Mouse (Mus musculus): ENCODE results near the gene Lnx1.

DNA sequence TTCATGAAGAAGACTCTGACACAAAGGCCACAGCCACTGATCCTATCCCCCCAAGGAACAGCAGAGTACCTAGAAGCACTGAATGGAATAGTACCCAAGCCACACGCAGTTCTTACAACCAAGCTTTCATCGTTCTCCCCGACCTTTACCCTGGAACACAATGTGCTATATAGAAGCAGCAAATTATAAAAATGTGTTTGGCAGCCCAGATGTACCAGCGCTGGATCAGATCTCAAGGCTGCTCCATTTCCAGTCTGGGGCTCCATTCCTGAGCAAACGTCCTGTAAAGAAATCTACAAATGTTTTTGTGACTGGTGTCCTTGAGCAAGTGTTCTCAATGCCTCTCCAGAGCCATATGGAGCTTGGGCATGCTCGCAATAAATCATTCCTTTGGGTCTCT, 44.8 kb downstream of the Lnx1 start:
- TF ChIP-seq USF1 (IDR thresholded peaks at IDR 0.05; ENCODE audit: low read depth) (no peak), E2F4 (IDR thresholded peaks at IDR 0.05; ENCODE audit: insufficient read depth) (no peak), POLR2A (IDR thresholded peaks at IDR 0.05; ENCODE audit: insufficient read length, low read depth) (no peak), MYOD1 (IDR thresholded peaks at IDR 0.05; ENCODE audit: control insufficient read depth in 1 of 3, insufficient read length in 2 of 3, low read depth in 2 of 3) (no peak), CEBPB (IDR thresholded peaks at IDR 0.05; ENCODE audit: insufficient read depth, poor library complexity, severe bottlenecking) (no peak), MAX (IDR thresholded peaks at IDR 0.05; ENCODE audit: low read depth) (no peak), MYOG (IDR thresholded peaks at IDR 0.05; ENCODE audit: control insufficient read depth in 1 of 3, insufficient read depth in 1 of 3, insufficient read length in 2 of 3, low read depth in 2 of 3) (no peak)

Data from myocyte (in vitro differentiated cells).